ENCODE assay signal across 12 mouse cellular contexts in the genomic region with DNA sequence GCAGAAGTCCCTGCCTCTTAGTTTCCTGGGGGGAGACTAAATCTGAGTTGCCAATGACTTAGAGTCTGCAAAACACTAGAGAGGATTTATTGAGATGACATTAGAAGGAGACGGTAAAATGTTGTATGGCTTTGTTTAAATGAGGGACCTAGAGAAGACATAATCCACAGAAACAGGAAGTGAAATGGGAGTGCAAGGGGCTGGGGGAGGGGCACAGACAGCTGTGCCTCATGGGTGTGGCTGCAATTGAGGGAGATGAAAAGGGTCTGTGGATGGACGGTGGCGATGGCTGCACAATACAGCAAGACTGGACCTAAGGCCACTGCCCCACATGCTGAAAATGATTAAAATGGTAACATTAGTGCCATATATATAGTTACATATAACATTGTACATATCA. TPM values are rescaled to one million over a fixed set of nuclear protein-coding genes. Genes with fewer than 3 reads are reported as not detected.
DNase-seq lines count a peak whose midpoint lies in the region; ATAC-seq and TF ChIP-seq lines count a peak whose summit lies in the region.
"Had no signal": no experiment of that assay in that cellular context is flagged by ENCODE, and none has a peak within 500 bp of the region (broad histone marks: within the 10 kb centered on the region; RNA-seq: fewer than 3 reads in every experiment).

No protein-coding gene starts in this region.

- no peak overlapping the region for H3K27ac ChIP-seq in kidney, embryonic 16.5 days (ENCODE audit: low read length)
- peak overlapping the region; percentile 94 for H3K27ac ChIP-seq in bone marrow, adult 2 months (ENCODE audit: control insufficient read depth, insufficient read depth, low read depth, low read length, poor library complexity)
- H3K27ac ChIP-seq in hindbrain, embryonic 12.5 days: no peak overlapping the region
- H3K27ac ChIP-seq: hindbrain, embryonic 15.5 days; midbrain, embryonic 15.5 days had no signal

- H3K27me3 ChIP-seq in kidney, embryonic 16.5 days (ENCODE audit: insufficient read depth, low read length): no peaks in the 10 kb centered on the region
- no peaks in the 10 kb centered on the region for H3K27me3 ChIP-seq in hindbrain, embryonic 12.5 days
- H3K27me3 ChIP-seq: hindbrain, embryonic 15.5 days; midbrain, embryonic 15.5 days; Patski had no signal

- peaks cover 10% of the 10 kb centered on the region; the same call in 1 of the 2 replicates for H3K4me1 ChIP-seq in kidney, embryonic 16.5 days (ENCODE audit: insufficient read depth, low read length)
- H3K4me1 ChIP-seq in bone marrow, adult 2 months (ENCODE audit: control insufficient read depth, insufficient read depth, low read length): peaks cover 15% of the 10 kb centered on the region
- H3K4me1 ChIP-seq in hindbrain, embryonic 12.5 days: no peaks in the 10 kb centered on the region
- H3K4me1 ChIP-seq: midbrain, embryonic 15.5 days had no signal

- no peak for TF ChIP-seq CTCF in bone marrow, adult 2 months (IDR thresholded peaks at IDR 0.05; ENCODE audit: control insufficient read depth, insufficient read depth, low read length)

- TF ChIP-seq POLR2A in bone marrow, adult 2 months (IDR thresholded peaks at IDR 0.05; ENCODE audit: borderline replicate concordance, control insufficient read depth, low read depth, low read length): no peak

- H3K4me3 ChIP-seq in kidney, embryonic 16.5 days (ENCODE audit: low read length): no peak overlapping the region
- H3K4me3 ChIP-seq in bone marrow, adult 2 months (replicated peaks; ENCODE audit: control insufficient read depth, low read depth, low read length): no peak overlapping the region
- H3K4me3 ChIP-seq in hindbrain, embryonic 12.5 days: no peak overlapping the region
- H3K4me3 ChIP-seq: hindbrain, embryonic 15.5 days; midbrain, embryonic 15.5 days had no signal

- peak; percentile 28 to 43 for DNase-seq in kidney, postnatal 4 days
- peak; percentile 50 to 58 for DNase-seq in lung, postnatal 4 days
- peak; percentile 74 for DNase-seq in thymus, postnatal 14 days
- no peak for DNase-seq in layer of hippocampus, adult 8-10 months (ENCODE audit: low spot score in 2 of 2)
- no peak for DNase-seq in heart, adult 9 months (ENCODE audit: low spot score in 2 of 2)
- DNase-seq: cerebellum, adult 9-11 months had no signal

- no peak for ATAC-seq in kidney, embryonic 16.5 days (ENCODE audit: low FRiP score, low TSS enrichment)
- no peak for ATAC-seq in hindbrain, embryonic 12.5 days (ENCODE audit: low FRiP score)
- ATAC-seq: midbrain, embryonic 15.5 days; Patski had no signal

- no peak overlapping the region for H3K9ac ChIP-seq in kidney, embryonic 16.5 days (replicated peaks; ENCODE audit: low read length)
- no peak overlapping the region for H3K9ac ChIP-seq in hindbrain, embryonic 12.5 days
- H3K9ac ChIP-seq: hindbrain, embryonic 15.5 days; midbrain, embryonic 15.5 days had no signal

- H3K9me3 ChIP-seq in kidney, embryonic 16.5 days (ENCODE audit: low read length): no peaks in the 10 kb centered on the region
- no peaks in the 10 kb centered on the region for H3K9me3 ChIP-seq in hindbrain, embryonic 12.5 days (replicated peaks)
- H3K9me3 ChIP-seq: hindbrain, embryonic 15.5 days; midbrain, embryonic 15.5 days had no signal

- H3K36me3 ChIP-seq in kidney, embryonic 16.5 days (ENCODE audit: insufficient read depth, low read length): no peaks in the 10 kb centered on the region
- H3K36me3 ChIP-seq in hindbrain, embryonic 12.5 days: no peaks in the 10 kb centered on the region
- H3K36me3 ChIP-seq: hindbrain, embryonic 15.5 days; midbrain, embryonic 15.5 days had no signal

- WGBS in kidney, embryonic 16.5 days: 31% methylated on average over 3 of the region's 3 CpGs
- WGBS in bone marrow, adult 2 months: 16% methylated on average over 3 of the region's 3 CpGs
- 69% methylated on average over 3 of the region's 3 CpGs for WGBS in hindbrain, embryonic 12.5 days

- no peak overlapping the region for H3K4me2 ChIP-seq in kidney, embryonic 16.5 days (replicated peaks; ENCODE audit: low read depth, low read length)
- no peak overlapping the region for H3K4me2 ChIP-seq in hindbrain, embryonic 12.5 days (replicated peaks)
- H3K4me2 ChIP-seq: hindbrain, embryonic 15.5 days; midbrain, embryonic 15.5 days had no signal

RNA-seq across cellular contexts. Expression of a gene that starts 56.7 kb away (rescaled TPM):
- polyA plus RNA-seq in kidney, embryonic 16.5 days (2015; fragmentation: Nextera tagmentation; extraction: Ambion mirVana): 6.3 and 8.6 TPM in 2 replicates
- polyA plus RNA-seq in bone marrow, adult 2 months (2011; ENCODE audit: insufficient read depth, insufficient read length, low replicate concordance, missing spikeins): 4.1 TPM in 1 of 2 replicates, not detected in the other
- 4.7 and 5.3 TPM in 2 replicates for polyA plus RNA-seq in hindbrain, embryonic 12.5 days (2016; fragmentation: Nextera tagmentation; extraction: Ambion mirVana)
- 1 to 10 TPM in 3 of 4 experiments, under 1 TPM in 1; 0.99 to 2.2 (median 1.6) TPM for total RNA-seq in layer of hippocampus, adult 8-10 months (2022)
- polyA plus RNA-seq: Patski had no signal

Comparison
In these comparisons a context has a peak if more than half of its experiments do, and no peak if none do; other contexts are left out.
1. DNase-seq: peak in kidney, postnatal 4 days (2 of 2), lung, postnatal 4 days (2 of 2) and thymus, postnatal 14 days (single experiment); none in layer of hippocampus, adult 8-10 months (0 of 2) and heart, adult 9 months (0 of 2).